Mouse (Mus musculus) hindbrain, embryonic 15.5 days (tissue): ENCODE data around the gene Nme4. TPM values are rescaled to one million over a fixed set of nuclear protein-coding genes. Genes with fewer than 3 reads are reported as not detected.

ENCODE experiments used
- ATAC-seq: fragments of 200-750 bp; cut with Nextera tagmentation; 2 replicates; pipeline ENCODE4 v1.8.0; 2017; ENCODE audit warnings: low read depth, moderate number of reproducible peaks, moderate TSS enrichment; ENCODE audit not compliant: low FRiP score
- H3K27ac ChIP-seq: fragments of 300-500 bp; sonication (generic); replicated peaks from 2 replicates; pipeline ENCODE4 v1.5.1; 2015; ENCODE audit warnings: mild to moderate bottlenecking, inconsistent platforms
- H3K27me3 ChIP-seq: fragments of 300-500 bp; sonication (generic); 2 replicates; pipeline ENCODE4 v1.6.1; 2015; ENCODE audit warnings: control low read depth, inconsistent platforms
- H3K36me3 ChIP-seq: fragments of 300-500 bp; sonication (generic); 2 replicates; pipeline ENCODE4 v1.6.1; 2015; ENCODE audit warnings: control low read depth, inconsistent platforms
- H3K4me1 ChIP-seq: fragments of 300-500 bp; sonication (generic); replicated peaks from 2 replicates; pipeline ENCODE4 v1.6.1; 2015; ENCODE audit warnings: control low read depth, inconsistent platforms
- H3K4me2 ChIP-seq: fragments of 300-500 bp; sonication (generic); 2 replicates; pipeline ENCODE4 v1.6.1; 2015; ENCODE audit warnings: moderate library complexity, mild to moderate bottlenecking, inconsistent platforms
- H3K4me3 ChIP-seq: fragments of 300-500 bp; sonication (generic); 2 replicates; pipeline ENCODE4 v1.5.1; 2015; ENCODE audit warnings: mild to moderate bottlenecking, inconsistent platforms
- H3K9ac ChIP-seq: fragments of 300-500 bp; sonication (generic); 2 replicates; pipeline ENCODE4 v1.6.1; 2015; ENCODE audit warnings: inconsistent platforms
- H3K9me3 ChIP-seq: fragments of 300-500 bp; sonication (generic); 2 replicates; pipeline ENCODE4 v1.6.1; 2016; ENCODE audit warnings: control low read depth, inconsistent platforms
- WGBS: fragments of 180-500 bp; shearing (Covaris S2); methylation state at CpG from one replicate; pipeline ENCODE4 v1.1.7; 2015; 5-methylcytosine and 5-hydroxymethylcytosine counted together
- polyA plus RNA-seq: library from polyadenylated mRNA; unstranded; fragments of >200 nt; fragmentation: Nextera tagmentation; extraction: Ambion mirVana; gene quantifications from 2 replicates; pipeline ENCODE4 v1.2.1, GENCODE M21; 2015

Nme4 gene
- polyA plus RNA-seq, 1 experiment from 2014 or later: 24.3 TPM

DNA sequence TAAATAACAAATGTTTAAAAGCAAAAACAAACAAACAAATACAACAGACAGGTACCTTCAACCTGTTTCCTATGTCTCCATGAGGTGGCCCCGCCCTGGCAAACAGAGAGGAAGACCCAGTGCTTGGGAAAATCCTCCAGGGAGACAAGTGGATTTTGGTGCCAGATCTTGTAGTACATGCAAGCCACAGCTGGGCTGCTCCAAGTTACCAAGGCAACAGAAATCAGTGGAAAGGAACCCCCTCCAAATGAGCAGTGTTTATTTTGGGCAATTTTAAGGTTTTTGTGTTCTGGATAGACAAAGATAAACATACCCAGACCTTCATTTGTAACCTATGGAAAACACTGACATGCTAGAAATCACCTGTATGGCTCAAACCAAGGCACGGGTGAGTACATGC is 16.6 kb downstream of the Nme4 start:
- no peak overlapping the region for H3K9ac ChIP-seq
- H3K4me2 ChIP-seq: no peak overlapping the region
- no peak for ATAC-seq
- H3K4me3 ChIP-seq: no peak overlapping the region
- H3K9me3 ChIP-seq: no peaks in the 10 kb centered on the region
- H3K27me3 ChIP-seq: no peaks in the 10 kb centered on the region
- WGBS: 65% methylated on average over 2 of the region's 2 CpGs
- peaks cover 8% of the 10 kb centered on the region; the same call in 1 of the 2 replicates for H3K36me3 ChIP-seq
- no peak overlapping the region; the same call in 1 of the 2 replicates for H3K27ac ChIP-seq
- H3K4me1 ChIP-seq: 0 out of 2 replicates have a peak, but pooled peaks cover 5% of the 10 kb centered on the region

DNA sequence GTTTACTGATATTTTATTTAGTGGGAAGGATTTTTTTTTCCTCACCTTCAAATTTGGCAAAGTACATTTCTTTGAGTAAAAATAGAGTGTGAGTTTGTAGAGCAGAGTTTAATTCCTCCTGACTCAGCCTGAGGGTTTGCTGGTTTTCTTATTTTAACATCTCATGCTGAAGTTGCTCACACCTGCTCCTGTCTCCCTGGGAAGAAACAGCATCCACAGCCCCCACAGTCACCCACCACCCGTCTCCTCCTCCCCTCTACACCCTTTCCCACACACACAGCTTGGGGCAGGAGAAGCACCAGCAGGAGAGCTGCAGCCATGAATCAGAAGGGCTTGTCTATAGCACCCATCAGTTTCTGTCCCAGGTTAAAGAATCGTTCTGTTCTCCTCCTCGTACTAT is 20.2 kb downstream of the Nme4 start:
- no peak overlapping the region for H3K4me3 ChIP-seq
- no peak for ATAC-seq
- WGBS: 73% methylated on average over 3 of the region's 3 CpGs
- H3K4me2 ChIP-seq: no peak overlapping the region
- H3K9ac ChIP-seq: no peak overlapping the region
- H3K27me3 ChIP-seq: 0 out of 2 replicates have a peak, but pooled peaks cover 3% of the 10 kb centered on the region
- no peak overlapping the region for H3K27ac ChIP-seq
- H3K36me3 ChIP-seq: no peaks in the 10 kb centered on the region
- no peaks in the 10 kb centered on the region for H3K9me3 ChIP-seq
- peaks cover 6% of the 10 kb centered on the region for H3K4me1 ChIP-seq

DNA sequence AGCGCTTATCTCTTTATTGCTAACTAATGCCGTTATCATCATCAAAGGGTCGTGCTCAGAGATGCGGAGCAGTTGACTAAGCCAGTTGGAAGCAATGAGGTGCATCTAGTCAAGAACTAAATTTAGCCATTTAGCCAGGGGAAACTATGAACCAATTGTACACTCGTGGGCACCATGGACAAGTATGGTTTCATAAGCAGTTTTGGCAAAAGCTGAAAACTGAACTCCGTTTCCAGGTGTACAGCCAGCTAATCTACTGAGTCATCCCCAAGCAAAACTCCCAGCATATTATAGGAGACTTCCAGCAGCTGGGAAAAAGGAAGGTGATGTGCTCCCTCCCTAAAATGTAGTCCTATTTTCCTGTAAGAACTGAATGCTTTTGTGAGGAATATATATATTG is 25.3 kb downstream of the Nme4 start:
- H3K9ac ChIP-seq: peak overlapping the region; percentile 94; the same call in 1 of the 2 replicates

DNA sequence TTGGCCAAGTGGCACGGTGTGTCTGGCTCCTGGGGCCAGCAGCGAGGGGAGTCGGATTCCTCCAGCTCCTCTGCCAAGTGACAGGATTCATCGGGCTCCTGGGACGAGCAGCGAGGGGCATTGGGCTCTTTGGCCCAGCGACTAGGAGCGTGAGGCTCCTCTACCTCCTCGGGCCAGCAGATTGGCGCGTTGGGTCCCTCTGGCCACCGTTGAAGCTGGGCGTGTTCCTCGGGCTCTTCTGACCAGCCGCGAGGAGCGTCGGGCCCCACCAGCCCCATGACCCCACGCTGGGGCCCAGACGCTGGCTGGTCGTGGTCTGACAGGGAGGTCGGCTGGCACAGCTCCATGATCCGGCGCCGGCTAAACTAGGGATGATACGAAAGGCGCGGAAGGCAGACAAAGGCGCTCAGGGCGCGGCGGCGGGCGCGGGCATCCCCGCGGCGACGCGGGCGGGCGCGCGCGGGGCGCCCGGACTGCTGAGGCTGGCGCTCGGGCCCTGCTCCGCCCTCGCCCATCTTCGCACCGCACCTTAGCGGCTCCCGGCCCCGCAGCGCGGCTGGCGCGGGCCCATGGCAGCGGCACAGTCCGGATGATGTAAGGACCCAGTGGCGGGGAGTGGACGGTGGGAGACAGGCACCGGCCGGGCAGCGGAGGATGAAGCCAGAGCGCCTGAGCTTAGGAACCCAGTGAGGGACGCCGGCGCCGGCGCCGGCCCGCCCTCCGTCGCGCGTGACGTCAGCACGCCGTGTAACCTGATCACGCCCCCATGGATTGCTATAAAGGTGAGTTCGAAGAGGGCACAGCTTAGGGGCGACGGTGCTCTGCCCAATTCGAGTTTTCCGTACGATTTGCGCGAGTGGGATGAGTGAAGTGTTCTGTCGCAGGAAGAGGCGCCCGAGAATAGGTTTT is 26.3 kb downstream of the Nme4 start, which contains the start of gene Rab11fip3:
TSS of gene Rab11fip3 (minus strand) at position 725 of the 909 bp plus-strand sequence.
- H3K4me3 ChIP-seq: peak within 1 kb of the TSS; percentile 79
- under 1% methylated on average over 93 of the region's 94 CpGs for whole genome bisulfite sequencing
- H3K9me3 ChIP-seq: no peaks in the 10 kb centered on the region
- peak within 1 kb of the TSS; percentile 94 for H3K9ac ChIP-seq
- peak within 1 kb of the TSS; percentile 96 for H3K27ac ChIP-seq
- no peaks in the 10 kb centered on the region for H3K36me3 ChIP-seq
- peak within 1 kb of the TSS; percentile 97 for H3K4me2 ChIP-seq
- ATAC-seq: peak; percentile 94
- H3K27me3 ChIP-seq: 0 out of 2 replicates have a peak, but pooled peaks cover 3% of the 10 kb centered on the region
- H3K4me1 ChIP-seq: peaks cover 50% of the 10 kb centered on the region

More for the DNA sequence above, 25.3 kb downstream of the Nme4 start:
- no peak for ATAC-seq
- Histone ChIP-seq H3K4me3 (peak overlapping the region; percentile 79), H3K27ac (no peak overlapping the region), H3K9me3 (no peaks in the 10 kb centered on the region), H3K36me3 (no peaks in the 10 kb centered on the region), H3K27me3 (0 out of 2 replicates have a peak, but pooled peaks cover 3% of the 10 kb centered on the region), H3K4me2 (peak overlapping the region; percentile 97), H3K4me1 (peaks cover 40% of the 10 kb centered on the region)
- 39% methylated on average over 6 of the region's 6 CpGs for WGBS

DNA sequence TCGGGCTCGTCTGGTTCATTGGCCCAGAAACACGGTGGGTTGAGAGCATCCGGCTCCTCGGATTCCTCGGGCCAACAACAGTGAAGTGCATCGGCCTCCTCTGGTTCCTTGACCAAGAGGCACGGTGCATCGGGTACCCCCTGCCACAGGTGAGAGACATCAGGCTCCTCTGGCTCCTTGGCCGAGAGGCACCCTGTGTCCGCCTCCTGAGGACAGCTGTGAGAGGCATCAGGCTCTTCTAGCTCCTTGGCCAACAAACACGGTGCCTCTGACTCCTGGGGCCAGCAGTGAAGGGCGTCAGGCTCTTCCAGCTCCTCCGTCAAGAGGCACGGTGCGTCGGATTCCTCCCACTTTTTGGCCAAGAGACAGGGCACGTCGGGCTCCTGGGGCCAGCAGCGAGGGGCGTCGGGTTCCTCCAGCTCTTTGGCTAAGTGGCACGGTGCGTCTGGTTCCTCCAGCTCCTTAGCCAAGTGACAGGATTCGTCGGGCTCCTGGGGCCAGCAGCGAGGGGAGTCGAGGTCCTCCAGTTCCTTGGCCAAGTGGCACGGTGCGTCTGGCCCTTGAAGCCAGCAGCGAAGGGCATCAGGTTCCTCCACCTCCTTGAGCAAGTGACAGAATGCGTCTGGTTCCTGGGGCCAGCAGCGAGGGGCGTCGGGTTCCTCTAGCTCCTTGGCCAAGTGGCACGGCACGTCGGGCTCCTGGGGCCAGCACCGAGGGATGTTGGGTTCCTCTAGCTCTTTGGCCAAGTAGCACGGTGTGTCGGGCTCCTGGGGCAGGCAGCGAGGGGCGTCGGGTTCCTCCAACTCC is 27.2 kb downstream of the Nme4 start:
- peak; percentile 12; the same call in 1 of the 2 replicates for ATAC-seq

DNA sequence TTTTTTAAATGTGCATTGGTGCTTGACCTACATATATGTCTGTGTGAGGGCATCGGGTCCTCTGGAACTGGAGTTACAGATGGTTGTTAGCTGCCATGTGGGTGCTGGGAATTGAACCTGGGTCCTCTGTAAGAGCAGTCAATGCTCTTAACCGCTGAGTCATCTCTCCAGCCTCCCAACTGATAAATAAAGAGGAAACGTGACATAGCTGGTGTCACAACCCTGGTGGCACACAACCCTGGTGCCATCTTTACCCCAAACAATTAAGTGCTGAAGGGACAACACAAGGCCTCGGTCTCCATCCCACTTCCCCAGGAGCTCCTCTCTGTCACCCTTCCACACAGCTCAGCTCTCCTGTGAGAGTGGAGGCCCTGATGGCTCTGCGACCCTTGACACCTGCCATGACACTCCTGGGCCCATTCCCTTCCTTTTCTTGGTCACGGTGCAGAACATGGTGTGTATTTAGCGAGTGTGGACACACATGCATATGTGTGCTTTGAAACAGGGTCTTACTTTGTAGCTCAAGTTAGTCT is 28.8 kb downstream of the Nme4 start:
- Histone ChIP-seq H3K4me3 (peak overlapping the region; percentile 79), H3K27ac (no peak overlapping the region), H3K4me2 (peak overlapping the region; percentile 97), H3K9me3 (no peaks in the 10 kb centered on the region), H3K36me3 (0 out of 2 replicates have a peak, but pooled peaks cover 4% of the 10 kb centered on the region), H3K9ac (0 out of 2 replicates have a peak overlapping the region, but pooled peaks have one; percentile 94), H3K4me1 (peaks cover 74% of the 10 kb centered on the region), H3K27me3 (0 out of 2 replicates have a peak, but pooled peaks cover 3% of the 10 kb centered on the region)
- ATAC-seq: no peak
- 87% methylated on average over 7 of the region's 7 CpGs for WGBS

More for the DNA sequence above, 27.2 kb downstream of the Nme4 start:
- Histone ChIP-seq H3K4me1 (peaks cover 59% of the 10 kb centered on the region), H3K4me2 (peak overlapping the region; percentile 97), H3K36me3 (0 out of 2 replicates have a peak, but pooled peaks cover 4% of the 10 kb centered on the region), H3K9ac (peak overlapping the region; percentile 94), H3K27ac (peak overlapping the region; percentile 96), H3K27me3 (0 out of 2 replicates have a peak, but pooled peaks cover 3% of the 10 kb centered on the region), H3K4me3 (peak overlapping the region; percentile 79), H3K9me3 (no peaks in the 10 kb centered on the region)
- WGBS: under 1% methylated on average over 44 of the region's 44 CpGs

DNA sequence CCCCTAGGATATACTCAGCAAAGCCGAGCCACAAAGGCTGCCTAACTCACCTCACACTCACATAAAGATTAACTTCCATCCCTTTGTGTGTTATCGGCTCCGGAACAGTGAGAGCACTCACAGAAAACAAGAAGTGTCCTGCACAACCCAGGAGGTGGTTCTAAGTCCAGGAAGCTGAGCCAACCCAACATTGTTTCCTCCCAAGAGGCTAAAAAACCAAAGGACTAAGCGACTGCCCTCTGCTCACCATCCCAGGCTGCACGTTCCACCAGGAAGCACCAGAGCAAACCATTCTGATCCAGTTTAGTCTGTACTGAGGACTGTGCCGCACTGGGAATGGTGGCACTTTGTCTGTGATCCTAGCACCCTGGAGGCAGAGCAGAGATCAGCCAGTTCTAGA is 30.5 kb downstream of the Nme4 start:
- no peak for ATAC-seq
- Histone ChIP-seq H3K27ac (no peak overlapping the region), H3K36me3 (0 out of 2 replicates have a peak, but pooled peaks cover 4% of the 10 kb centered on the region), H3K9ac (peak overlapping the region; percentile 5; the same call in 1 of the 2 replicates), H3K4me2 (peak overlapping the region; percentile 97), H3K9me3 (no peaks in the 10 kb centered on the region), H3K4me3 (peak overlapping the region; percentile 1; the same call in 1 of the 2 replicates), H3K27me3 (no peaks in the 10 kb centered on the region), H3K4me1 (peaks cover 82% of the 10 kb centered on the region)
- WGBS: 53% methylated on average over 6 of the region's 6 CpGs

DNA sequence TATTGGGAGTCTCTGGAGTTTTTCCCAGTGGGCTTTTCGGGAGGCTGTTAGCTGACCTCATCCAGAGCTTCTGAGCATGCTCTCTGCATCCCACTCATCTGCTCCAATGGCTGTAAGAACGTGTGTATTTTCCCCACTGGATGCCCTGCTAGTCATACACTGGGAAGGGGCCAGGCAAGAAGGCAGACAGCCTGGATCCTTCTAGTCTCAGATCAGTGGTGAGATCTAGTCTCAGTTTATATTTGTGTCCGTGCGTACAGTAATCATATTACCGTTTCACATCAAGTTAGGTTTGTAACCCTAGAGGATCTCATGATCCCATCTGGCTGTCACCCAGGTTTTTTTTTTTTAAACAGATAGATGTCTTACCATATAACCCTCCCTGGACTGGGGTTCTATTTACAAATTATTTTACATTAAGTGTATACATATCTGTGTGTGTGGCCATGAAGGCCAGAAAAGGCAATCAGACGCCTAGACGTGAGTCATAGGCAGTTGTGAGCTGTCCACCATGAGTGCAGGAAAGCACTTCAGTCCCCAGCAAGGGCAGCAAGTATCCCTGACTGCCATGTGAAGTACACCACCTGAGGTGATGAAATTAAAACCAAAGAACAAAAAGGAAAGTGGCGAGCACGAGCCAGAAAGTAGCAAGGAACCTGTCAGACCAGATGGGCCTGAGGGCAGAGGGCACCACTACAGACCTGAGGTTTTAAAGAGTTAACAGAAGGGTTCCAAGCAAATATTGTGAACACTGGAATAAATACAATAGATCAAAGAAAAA is 37.4 kb downstream of the Nme4 start:
- Histone ChIP-seq H3K27ac (no peak overlapping the region), H3K4me3 (no peak overlapping the region), H3K27me3 (no peaks in the 10 kb centered on the region), H3K9ac (no peak overlapping the region), H3K4me1 (peaks cover 33% of the 10 kb centered on the region), H3K9me3 (no peaks in the 10 kb centered on the region), H3K36me3 (0 out of 2 replicates have a peak, but pooled peaks cover 15% of the 10 kb centered on the region), H3K4me2 (no peak overlapping the region)
- WGBS: 90% methylated on average over 9 of the region's 9 CpGs
- no peak for ATAC-seq

DNA sequence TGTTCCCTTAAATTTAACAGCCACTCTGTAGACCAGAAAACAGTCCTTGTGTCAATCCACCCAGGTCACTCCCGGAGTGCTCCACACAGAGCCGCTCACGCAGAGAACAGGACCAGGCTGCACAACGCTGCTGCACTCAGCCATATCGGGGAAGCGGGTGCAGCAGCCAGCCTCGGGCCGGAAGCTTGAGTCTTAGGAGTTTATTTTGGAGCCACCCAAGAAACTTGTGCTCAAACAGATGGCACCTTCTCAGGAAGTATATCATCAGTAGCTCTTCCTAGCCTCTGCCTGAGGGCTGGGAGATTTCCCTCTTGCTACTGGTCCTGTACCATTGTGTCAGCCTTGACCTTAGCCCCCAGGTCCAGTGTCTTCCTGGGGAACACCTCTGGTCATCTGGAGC is 38.1 kb downstream of the Nme4 start:
- Histone ChIP-seq H3K9me3 (no peaks in the 10 kb centered on the region), H3K9ac (no peak overlapping the region), H3K4me3 (no peak overlapping the region), H3K4me2 (no peak overlapping the region), H3K4me1 (peaks cover 26% of the 10 kb centered on the region), H3K27me3 (no peaks in the 10 kb centered on the region), H3K27ac (no peak overlapping the region), H3K36me3 (0 out of 2 replicates have a peak, but pooled peaks cover 15% of the 10 kb centered on the region)
- WGBS: 94% methylated on average over 8 of the region's 8 CpGs
- ATAC-seq: no peak

DNA sequence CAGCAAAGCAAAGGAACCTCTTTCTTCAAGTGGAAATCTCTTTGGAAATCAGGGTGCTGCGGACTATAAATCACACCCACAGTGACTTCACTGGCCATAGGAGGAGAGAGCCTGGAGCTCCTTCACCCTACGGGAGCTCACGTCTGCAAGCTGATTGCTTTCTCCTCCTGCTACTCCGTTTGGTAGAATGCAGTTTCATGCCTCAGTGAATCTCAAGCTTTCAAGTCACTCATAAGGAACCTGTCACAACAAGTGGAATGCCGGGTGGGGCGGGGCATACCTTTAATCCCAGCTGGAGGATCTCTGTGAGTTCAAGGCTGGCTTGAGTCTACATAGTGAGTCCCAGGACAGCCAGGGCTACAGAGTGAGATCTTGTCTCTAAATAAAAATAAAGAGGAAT is 40.2 kb downstream of the Nme4 start:
- Histone ChIP-seq H3K4me3 (no peak overlapping the region), H3K4me1 (peaks cover 10% of the 10 kb centered on the region; the same call in 1 of the 2 replicates), H3K4me2 (no peak overlapping the region), H3K9ac (no peak overlapping the region), H3K9me3 (no peaks in the 10 kb centered on the region), H3K27ac (no peak overlapping the region), H3K36me3 (0 out of 2 replicates have a peak, but pooled peaks cover 15% of the 10 kb centered on the region), H3K27me3 (no peaks in the 10 kb centered on the region)
- no peak for ATAC-seq
- 54% methylated on average over 6 of the region's 6 CpGs for WGBS
